Mouse (Mus musculus) megakaryocyte, embryonic 14.5 days (primary cell): ENCODE results near the gene Utrn.

ENCODE experiments used
- FLI1 ChIP-seq: IDR thresholded peaks from 2 replicates; pipeline ENCODE4 v1.6.1; 2012; ENCODE audit warnings: low read length, inconsistent platforms, mixed read lengths
- GATA1 ChIP-seq: IDR thresholded peaks from 3 replicates; pipeline ENCODE4 v1.6.1; 2012; ENCODE audit warnings: mixed read lengths, low read length, inconsistent platforms, borderline replicate concordance

- TF ChIP-seq FLI1 (no peak), GATA1 (no peak)
Observed at GRCm38 (mm10) chr10:12852416-12853195, 16.6 kb downstream of the Utrn start.
